Mouse (Mus musculus): ENCODE measurements around the gene Cyp8b1.

DNA sequence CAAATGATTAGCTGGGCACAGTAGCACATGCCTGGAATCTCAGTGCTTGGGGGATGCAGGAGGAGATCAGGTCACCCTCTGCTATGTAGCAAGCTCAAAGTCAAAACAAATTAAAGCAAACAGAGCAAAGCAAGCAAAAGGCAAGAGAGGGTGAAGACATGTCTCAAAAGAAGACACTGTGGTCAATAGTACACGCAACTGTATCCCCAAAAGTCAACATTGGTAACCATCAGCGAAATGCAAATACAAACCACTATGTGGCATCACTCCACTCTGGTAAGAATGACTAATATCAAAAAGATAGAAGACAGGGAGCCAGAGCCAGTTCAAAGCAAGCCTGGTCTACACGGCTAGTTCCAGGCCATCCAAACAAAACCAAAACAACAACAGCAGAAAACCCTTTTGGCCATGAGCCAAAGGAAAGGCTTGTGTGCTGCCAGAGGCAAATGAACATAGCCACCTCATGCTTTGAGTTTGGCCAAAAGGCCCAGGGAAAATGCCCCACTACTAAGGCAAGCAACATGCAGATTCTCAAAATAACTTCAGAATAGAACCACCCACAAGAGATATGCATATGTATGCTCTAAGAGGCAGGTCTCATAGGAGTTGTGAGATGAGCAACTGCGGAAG is 10.4 kb downstream of the Cyp8b1 start:
- TF ChIP-seq POLR2A (IDR thresholded peaks at IDR 0.05; ENCODE audit: borderline replicate concordance, extremely low read depth, insufficient read depth, insufficient read length, poor library complexity, severe bottlenecking): no peak
- no peak for TF ChIP-seq CTCF (IDR thresholded peaks at IDR 0.05; ENCODE audit: borderline replicate concordance, extremely low read depth, insufficient read depth, insufficient read length)

Data from brain, embryonic 14.5 days (tissue).